Mouse (Mus musculus) kidney, postnatal 14 days (tissue): ENCODE measurements at regions not wholly inside any gene's neighbourhood (a gene's known extent, or its start where the extent isn't known, plus 50 kb on each side); places are given as distances from the start of the nearest gene placed in this dataset.

Source experiments
- DNase-seq: peaks from one replicate; pipeline ENCODE4 v3.0.0; 2022; ENCODE audit warnings: mixed read lengths

DNA sequence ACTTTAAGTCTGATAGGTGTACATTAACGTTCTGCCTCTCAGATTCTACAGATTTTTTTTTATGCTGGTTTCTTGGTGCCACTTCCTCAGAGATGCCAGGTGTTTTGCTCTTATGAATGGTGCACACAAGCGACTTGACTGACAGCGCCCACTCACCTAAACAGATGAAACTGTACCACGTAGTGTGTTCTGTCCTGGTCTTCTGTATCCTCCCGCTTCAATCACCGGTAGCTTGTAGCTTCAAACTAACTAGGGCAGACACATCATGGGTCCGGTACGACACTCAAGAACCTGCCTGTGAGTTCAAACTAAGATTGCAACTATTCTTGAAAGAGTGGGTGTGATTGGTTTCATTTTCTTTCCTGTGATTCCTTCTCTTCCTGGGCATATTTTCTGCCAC lies 198.0 kb upstream of the Satb1 start:
- no peak for DNase-seq

DNA sequence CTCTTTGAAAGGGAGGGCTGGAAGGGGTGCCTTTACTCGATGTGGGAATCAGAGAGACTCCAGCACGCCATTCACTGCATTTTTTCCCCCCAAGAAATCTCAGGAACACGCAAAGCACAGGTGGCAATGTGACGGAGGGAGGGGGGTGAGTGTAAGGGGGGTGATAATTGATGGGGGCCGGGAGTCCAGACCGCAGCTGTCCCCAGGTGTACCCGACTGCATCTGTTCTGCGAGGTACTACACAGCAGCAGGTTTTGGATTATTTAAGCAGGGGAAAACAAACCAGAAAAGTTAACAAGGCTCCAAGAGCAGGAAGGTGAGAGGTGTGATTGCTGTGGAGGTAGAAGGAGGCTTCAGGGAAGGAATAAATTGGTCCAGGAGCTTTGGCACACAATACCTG lies 153.8 kb upstream of the Satb1 start:
- no peak for DNase-seq

GRCm38 (mm10) chr17:51986212-51986611 lies 153.1 kb upstream of the Satb1 start:
- no peak for DNase-seq

DNA sequence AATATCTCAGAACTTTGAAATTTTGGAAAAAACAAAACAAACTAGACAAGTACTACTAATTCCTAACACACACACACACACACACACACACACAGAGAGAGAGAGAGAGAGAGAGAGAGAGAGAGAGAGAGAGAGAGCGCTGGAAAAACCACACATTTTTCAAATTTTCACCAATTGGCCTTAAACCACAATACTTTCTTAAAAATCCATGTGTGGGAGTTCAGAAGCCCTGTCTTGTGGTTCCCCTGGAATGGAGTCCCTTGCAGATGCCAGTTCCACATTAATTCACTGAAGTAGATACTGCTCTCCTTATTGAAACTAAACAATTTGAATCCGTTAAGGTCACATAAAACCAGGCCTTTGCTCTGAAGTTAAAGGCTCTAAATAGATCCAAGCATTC lies 146.0 kb upstream of the Satb1 start:
- DNase-seq: no peak

- no peak for DNase-seq
Measured at GRCm38 (mm10) chr17:51971444-51971843, 138.4 kb upstream of the Satb1 start.

DNA sequence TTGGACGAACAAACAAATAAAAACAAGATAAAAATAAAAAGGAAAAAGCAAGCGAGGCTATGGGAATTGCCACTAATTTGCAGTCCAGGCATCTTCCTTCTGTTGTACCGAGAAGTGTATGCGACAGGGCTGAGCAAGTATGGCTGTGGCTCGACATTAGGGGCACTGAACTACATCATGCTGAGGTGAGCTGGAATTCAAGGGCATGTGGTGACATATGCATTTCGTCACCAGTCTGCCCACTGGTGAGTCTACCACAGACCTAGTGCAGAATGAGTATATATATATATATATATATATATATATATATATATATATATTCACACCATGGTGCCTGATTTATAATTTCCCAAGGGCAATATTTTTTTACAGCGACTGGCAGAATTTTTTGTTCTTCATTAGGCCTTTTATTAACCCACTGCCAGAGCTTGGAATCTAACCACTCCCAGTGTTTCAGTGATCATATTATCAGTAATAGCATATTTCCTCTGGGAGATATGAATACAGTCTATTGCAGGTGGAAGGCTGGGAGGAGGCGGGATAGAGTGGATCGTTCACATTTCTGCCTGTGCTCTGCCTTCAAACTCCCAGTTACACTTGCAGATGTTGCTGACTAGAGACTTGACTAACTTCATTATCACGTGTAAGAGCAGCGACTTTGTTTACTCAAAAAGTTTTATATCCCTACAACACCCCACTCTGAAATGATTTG lies 133.6 kb upstream of the Satb1 start:
- no peak for DNase-seq

DNA sequence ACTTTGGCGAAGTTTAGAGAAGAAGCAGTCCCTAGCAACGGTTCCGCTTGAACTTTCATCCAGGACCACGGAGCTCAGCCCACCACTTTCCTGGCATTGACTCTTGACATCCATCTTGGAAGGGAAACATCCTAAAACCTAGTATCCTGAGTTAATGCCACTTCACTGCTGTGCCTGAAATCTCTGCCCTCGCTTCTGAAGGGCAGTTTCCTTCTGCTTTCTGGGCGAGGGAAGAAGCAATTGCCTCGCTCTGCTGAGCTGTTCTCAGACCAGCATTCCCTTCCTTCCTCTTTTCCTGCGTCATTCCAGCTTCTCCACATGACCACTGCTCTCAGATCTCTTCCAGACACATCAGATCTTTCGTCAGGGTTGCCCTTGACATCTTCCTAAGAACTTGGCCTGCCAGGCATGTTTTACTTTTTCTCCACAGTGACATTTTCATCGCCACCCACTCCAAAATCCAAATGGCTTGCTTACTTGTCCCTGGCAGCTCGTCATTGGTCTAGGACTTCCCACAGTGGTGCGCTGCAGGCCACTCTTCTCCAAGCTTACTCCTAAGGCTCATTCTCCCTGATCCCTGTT lies 129.5 kb upstream of the Satb1 start:
- DNase-seq: no peak

- no peak for DNase-seq
Measured at GRCm38 (mm10) chr17:51961337-51961736, 128.2 kb upstream of the Satb1 start.

DNA sequence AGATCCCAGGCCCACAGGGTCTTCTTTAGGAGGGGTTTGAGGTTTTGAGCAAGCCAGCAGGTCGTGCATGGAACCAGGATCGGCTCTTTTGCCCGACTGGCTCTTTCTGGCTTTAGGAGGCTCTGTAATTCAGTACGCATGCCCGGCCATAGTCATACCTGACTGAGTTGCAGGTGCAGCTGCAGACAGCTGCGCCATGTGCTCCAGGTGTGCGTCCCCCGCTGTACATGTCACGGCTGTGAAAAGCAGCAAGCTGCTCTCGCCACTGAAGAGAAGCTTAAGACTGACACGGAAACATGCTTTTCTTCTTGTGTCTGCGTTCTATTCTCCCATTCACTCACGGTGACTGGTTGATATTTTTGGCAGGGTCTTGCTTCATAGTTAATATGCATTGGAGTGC lies 123.2 kb upstream of the Satb1 start:
- DNase-seq: no peak

GRCm38 (mm10) chr17:51937707-51938106 lies 104.6 kb upstream of the Satb1 start:
- no peak for DNase-seq

DNA sequence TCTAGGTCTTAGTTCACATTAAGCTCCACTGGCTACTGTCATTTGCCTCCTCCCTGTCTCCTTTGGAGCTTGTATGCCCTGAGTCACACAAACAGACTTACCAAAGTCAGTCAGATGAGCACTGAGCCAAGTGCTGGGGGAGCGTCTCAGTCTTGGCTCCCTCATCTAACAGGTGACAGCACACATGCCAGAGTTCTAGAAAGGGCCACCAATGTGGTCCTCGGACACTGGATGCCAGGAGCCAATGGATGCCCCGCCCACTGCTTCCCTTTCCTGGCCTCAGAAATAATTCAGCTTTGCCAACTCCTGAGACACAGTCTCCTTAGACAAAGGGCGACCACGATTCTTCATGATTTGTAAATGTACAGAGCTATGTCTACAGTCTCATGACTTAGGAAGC lies 103.0 kb upstream of the Satb1 start:
- no peak for DNase-seq

- DNase-seq: no peak
Measured at GRCm38 (mm10) chr17:51926392-51926791, 93.3 kb upstream of the Satb1 start.

DNA sequence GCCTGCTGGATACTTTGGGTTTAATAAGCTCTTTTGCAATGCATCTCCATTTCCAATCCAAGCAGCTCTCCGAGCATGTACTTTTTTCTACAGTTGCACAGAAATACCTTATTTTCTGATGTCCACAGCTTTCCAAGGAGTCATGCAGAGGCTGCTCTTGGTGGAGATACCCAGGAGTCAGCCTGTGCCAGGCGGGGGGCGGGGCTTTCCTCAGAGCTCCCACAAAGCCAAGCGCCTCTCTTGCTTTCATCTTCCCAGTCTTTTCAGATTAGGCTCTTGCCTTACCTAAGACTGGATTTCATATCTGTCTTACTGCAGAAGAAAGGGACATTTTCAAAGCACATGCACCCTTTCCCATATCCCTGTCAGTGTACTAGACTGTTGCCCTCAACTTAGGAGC lies 73.9 kb upstream of the Satb1 start:
- no peak for DNase-seq

GRCm38 (mm10) chr17:51906418-51906817 lies 73.3 kb upstream of the Satb1 start:
- DNase-seq: no peak

- DNase-seq: no peak
Measured at GRCm38 (mm10) chr17:51903885-51904284, 70.8 kb upstream of the Satb1 start.

DNA sequence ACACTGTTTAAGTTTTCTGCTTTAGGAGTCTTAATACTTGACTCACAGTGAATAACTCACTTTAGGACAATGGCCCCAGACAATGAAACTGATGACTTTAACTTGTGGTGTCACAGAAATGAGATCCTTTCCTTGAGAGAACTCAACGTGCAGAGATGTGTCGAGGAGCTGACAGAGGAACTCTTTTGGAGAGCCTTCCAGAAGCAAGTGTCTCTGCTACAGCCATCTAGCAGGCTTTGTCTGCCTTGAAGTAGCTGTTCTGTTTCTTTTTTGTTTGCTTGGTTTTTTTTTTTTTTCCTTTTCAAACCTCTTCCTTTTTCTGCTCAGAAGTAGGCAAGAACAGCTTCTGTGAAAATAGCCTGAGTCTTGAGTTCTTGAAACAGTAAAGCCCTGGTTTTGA lies 66.3 kb upstream of the Satb1 start:
- DNase-seq: no peak

- no peak for DNase-seq
Measured at GRCm38 (mm10) chr17:51896160-51896559, 63.1 kb upstream of the Satb1 start.

DNA sequence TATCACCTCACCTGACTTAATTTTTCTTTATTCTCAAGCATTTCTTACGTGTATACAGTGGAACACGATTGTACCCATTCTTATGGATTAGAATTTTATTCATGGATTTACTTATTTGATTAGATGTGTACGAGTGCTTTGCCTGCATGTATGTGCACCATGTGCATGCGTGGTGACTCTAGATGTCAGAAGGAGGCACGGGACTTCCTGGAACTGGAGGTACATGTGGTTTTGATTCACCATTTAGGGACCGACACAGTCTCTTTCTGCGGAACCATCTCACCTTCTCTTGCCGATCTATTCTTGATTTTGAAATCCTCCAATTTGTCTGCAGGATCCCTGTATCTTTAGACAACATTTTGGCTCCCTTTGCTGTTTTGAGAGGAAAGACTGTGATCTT lies 61.2 kb upstream of the Satb1 start:
- DNase-seq: no peak

GRCm38 (mm10) chr17:51892856-51893255 lies 59.8 kb upstream of the Satb1 start:
- DNase-seq: no peak

GRCm38 (mm10) chr17:51892159-51892558 lies 59.1 kb upstream of the Satb1 start:
- no peak for DNase-seq
